Mouse (Mus musculus): ENCODE measurements at regions not wholly inside any gene's neighbourhood (a gene's known extent, or its start where the extent isn't known, plus 50 kb on each side); places are given as distances from the start of the nearest gene placed in this dataset.

GRCm38 (mm10) chr10:84054551-84055336, 332.1 kb downstream of the 1500009L16Rik start:
- H3K36me3 ChIP-seq (replicated peaks): no peaks in the 10 kb centered on the region
- H3K9me3 ChIP-seq (replicated peaks): peaks cover 75% of the 10 kb centered on the region
- H3K27me3 ChIP-seq (ENCODE audit: insufficient read depth, low read length): no peaks in the 10 kb centered on the region
- DNase-seq (ENCODE audit: low spot score) (no peak), ATAC-seq (ENCODE audit: extremely low read depth, insufficient number of reproducible peaks, low FRiP score, poor library complexity, severe bottlenecking) (no peak)
- no peak for TF ChIP-seq POLR2AphosphoS5 (IDR thresholded peaks at IDR 0.05; ENCODE audit: insufficient replicate concordance, low read depth, low read length)
- no peak for TF ChIP-seq TAL1 (conservative IDR thresholded peaks at IDR 0.05; ENCODE audit: low read depth, low read length)
- TF ChIP-seq GATA2 (IDR thresholded peaks at IDR 0.05; ENCODE audit: borderline replicate concordance, low read depth, low read length): no peak
- TF ChIP-seq GATA1 (IDR thresholded peaks at IDR 0.05; ENCODE audit: borderline replicate concordance, low read length): no peak
- no peak overlapping the region for H3K4me3 ChIP-seq (ENCODE audit: low read depth, low read length)
- no peaks in the 10 kb centered on the region for H3K4me1 ChIP-seq (ENCODE audit: insufficient read depth, low read depth, low read length)

GRCm38 (mm10) chr10:84055402-84056167, 332.9 kb downstream of the 1500009L16Rik start:
- no peaks in the 10 kb centered on the region for H3K27me3 ChIP-seq (ENCODE audit: insufficient read depth, low read length)
- peaks cover 75% of the 10 kb centered on the region for H3K9me3 ChIP-seq (replicated peaks)
- DNase-seq (ENCODE audit: low spot score) (no peak), ATAC-seq (ENCODE audit: extremely low read depth, insufficient number of reproducible peaks, low FRiP score, poor library complexity, severe bottlenecking) (no peak)
- no peak for TF ChIP-seq GATA1 (IDR thresholded peaks at IDR 0.05; ENCODE audit: borderline replicate concordance, low read length)
- TF ChIP-seq GATA2 (IDR thresholded peaks at IDR 0.05; ENCODE audit: borderline replicate concordance, low read depth, low read length): no peak
- no peak for TF ChIP-seq TAL1 (conservative IDR thresholded peaks at IDR 0.05; ENCODE audit: low read depth, low read length)
- no peaks in the 10 kb centered on the region for H3K4me1 ChIP-seq (ENCODE audit: insufficient read depth, low read depth, low read length)
- no peaks in the 10 kb centered on the region for H3K36me3 ChIP-seq (replicated peaks)
- H3K4me3 ChIP-seq (ENCODE audit: low read depth, low read length): no peak overlapping the region

GRCm38 (mm10) chr10:84056323-84057169, 333.9 kb downstream of the 1500009L16Rik start:
- ATAC-seq (ENCODE audit: extremely low read depth, insufficient number of reproducible peaks, low FRiP score, poor library complexity, severe bottlenecking) (no peak), DNase-seq (ENCODE audit: low spot score) (no peak)
- H3K36me3 ChIP-seq (replicated peaks): no peaks in the 10 kb centered on the region
- TF ChIP-seq POLR2AphosphoS5 (IDR thresholded peaks at IDR 0.05; ENCODE audit: insufficient replicate concordance, low read depth, low read length) (no peak), TAL1 (conservative IDR thresholded peaks at IDR 0.05; ENCODE audit: low read depth, low read length) (no peak), GATA1 (IDR thresholded peaks at IDR 0.05; ENCODE audit: borderline replicate concordance, low read length) (no peak), GATA2 (IDR thresholded peaks at IDR 0.05; ENCODE audit: borderline replicate concordance, low read depth, low read length) (no peak), CTCF (IDR thresholded peaks at IDR 0.05; ENCODE audit: low read depth, low read length) (no peak)
- H3K4me1 ChIP-seq (ENCODE audit: insufficient read depth, low read depth, low read length): no peaks in the 10 kb centered on the region
- peaks cover 80% of the 10 kb centered on the region for H3K9me3 ChIP-seq (replicated peaks)
- no peak overlapping the region; the same call in 1 of the 2 replicates for H3K4me3 ChIP-seq (ENCODE audit: low read depth, low read length)
- H3K27me3 ChIP-seq (ENCODE audit: insufficient read depth, low read length): no peaks in the 10 kb centered on the region

- no peak for DNase-seq (ENCODE audit: low spot score)
- no peaks in the 10 kb centered on the region for H3K36me3 ChIP-seq (replicated peaks)
- H3K4me3 ChIP-seq (ENCODE audit: low read depth, low read length): no peak overlapping the region
- no peaks in the 10 kb centered on the region for H3K27me3 ChIP-seq (ENCODE audit: insufficient read depth, low read length)
- no peak for ATAC-seq (ENCODE audit: extremely low read depth, insufficient number of reproducible peaks, low FRiP score, poor library complexity, severe bottlenecking)
- H3K4me1 ChIP-seq (ENCODE audit: insufficient read depth, low read depth, low read length): no peaks in the 10 kb centered on the region
- TF ChIP-seq CTCF (IDR thresholded peaks at IDR 0.05; ENCODE audit: low read depth, low read length): no peak
- no peak for TF ChIP-seq GATA1 (IDR thresholded peaks at IDR 0.05; ENCODE audit: borderline replicate concordance, low read length)
- no peak for TF ChIP-seq TAL1 (conservative IDR thresholded peaks at IDR 0.05; ENCODE audit: low read depth, low read length)
- no peak for TF ChIP-seq GATA2 (IDR thresholded peaks at IDR 0.05; ENCODE audit: borderline replicate concordance, low read depth, low read length)
- no peak for TF ChIP-seq POLR2AphosphoS5 (IDR thresholded peaks at IDR 0.05; ENCODE audit: insufficient replicate concordance, low read depth, low read length)
- H3K9me3 ChIP-seq (replicated peaks): peaks cover 65% of the 10 kb centered on the region
Observed at GRCm38 (mm10) chr10:84058301-84058700, 335.6 kb downstream of the 1500009L16Rik start.

- H3K4me1 ChIP-seq (ENCODE audit: insufficient read depth, low read depth, low read length): no peaks in the 10 kb centered on the region
- ATAC-seq (ENCODE audit: extremely low read depth, insufficient number of reproducible peaks, low FRiP score, poor library complexity, severe bottlenecking) (no peak), DNase-seq (ENCODE audit: low spot score) (no peak)
- H3K27me3 ChIP-seq (ENCODE audit: insufficient read depth, low read length): no peaks in the 10 kb centered on the region
- no peaks in the 10 kb centered on the region for H3K36me3 ChIP-seq (replicated peaks)
- H3K9me3 ChIP-seq (replicated peaks): peaks cover 52% of the 10 kb centered on the region
- H3K4me3 ChIP-seq (ENCODE audit: low read depth, low read length): no peak overlapping the region
- no peak for TF ChIP-seq TAL1 (conservative IDR thresholded peaks at IDR 0.05; ENCODE audit: low read depth, low read length)
- TF ChIP-seq GATA2 (IDR thresholded peaks at IDR 0.05; ENCODE audit: borderline replicate concordance, low read depth, low read length): no peak
- no peak for TF ChIP-seq POLR2AphosphoS5 (IDR thresholded peaks at IDR 0.05; ENCODE audit: insufficient replicate concordance, low read depth, low read length)
- TF ChIP-seq GATA1 (IDR thresholded peaks at IDR 0.05; ENCODE audit: borderline replicate concordance, low read length): no peak
- no peak for TF ChIP-seq CTCF (IDR thresholded peaks at IDR 0.05; ENCODE audit: low read depth, low read length)
Observed at GRCm38 (mm10) chr10:84059646-84060491, 337.2 kb downstream of the 1500009L16Rik start.

Measured in G1E (cell line).